Mouse (Mus musculus) erythroblast, embryonic 14.5 days (primary cell): Measurements from ENCODE around the gene Plcxd1.

ENCODE experiments used
- GATA1 ChIP-seq: IDR thresholded peaks from 2 replicates; pipeline ENCODE4 v1.6.1; 2012; ENCODE audit warnings: low read length, inconsistent platforms, mixed read lengths
- TAL1 ChIP-seq: IDR thresholded peaks from 3 replicates; pipeline ENCODE4 v1.6.1; 2012; ENCODE audit warnings: low read length, inconsistent platforms, mixed read lengths

DNA sequence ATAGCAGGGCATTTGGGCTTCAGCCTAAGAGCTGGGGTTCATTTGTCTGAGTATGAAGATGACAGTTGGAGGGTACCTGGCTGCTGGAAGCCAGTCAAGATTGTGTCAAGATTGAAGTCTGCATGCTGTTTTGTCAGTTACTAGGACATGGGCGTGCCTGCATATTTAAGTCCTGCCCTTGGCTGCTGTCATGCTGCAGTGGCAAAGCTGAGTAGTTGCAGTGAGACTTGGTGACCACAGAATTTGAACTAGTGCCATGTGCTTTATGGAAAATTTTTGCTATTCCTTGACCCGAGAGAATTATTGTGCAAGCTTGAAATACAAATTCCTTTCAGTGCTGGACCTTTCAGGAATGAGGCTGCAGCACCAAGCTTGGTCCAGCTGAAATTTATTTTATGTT lies 42.5 kb downstream of the Plcxd1 start:
- no peak for TF ChIP-seq GATA1
- no peak for TF ChIP-seq TAL1
